Mouse (Mus musculus): ENCODE data around the gene Impdh1. TPM values are rescaled to one million over a fixed set of nuclear protein-coding genes. Genes with fewer than 3 reads are reported as not detected.
A peak's percentile ranks its signal among the peaks of the same experiment; 100 is the strongest.

Impdh1 gene
- polyA plus RNA-seq, 1 experiment from 2014 or later = 51.7 TPM

DNA sequence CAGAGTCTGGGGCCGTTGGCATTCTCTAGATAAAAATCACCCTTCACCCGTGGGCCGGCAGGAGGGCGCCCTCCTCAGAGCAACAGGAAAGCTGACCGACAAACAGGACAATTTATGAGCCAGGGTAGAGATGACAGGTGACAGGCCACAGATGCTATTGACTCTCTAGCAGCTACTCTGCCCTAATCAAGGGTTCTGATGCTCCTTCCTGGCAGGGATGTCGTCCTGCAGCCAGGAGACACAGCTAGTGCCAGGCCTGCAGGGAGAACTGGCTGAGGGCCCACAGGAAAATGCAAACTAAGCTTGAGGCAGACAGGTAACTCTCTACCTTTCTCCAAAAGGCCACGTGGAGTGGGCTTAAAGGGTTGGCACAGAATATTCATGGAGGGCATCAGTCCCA, 5.0 kb downstream of the Impdh1 start:
- WGBS = 18% methylated on average over 7 of the region's 7 CpGs
- H3K4me1 ChIP-seq = peaks cover 41% of the 10 kb centered on the region
- peaks cover 18% of the 10 kb centered on the region for H3K36me3 ChIP-seq

GRCm38 (mm10) chr6:29210231-29210936, 5.8 kb downstream of the Impdh1 start:
- H3K9ac ChIP-seq = peak overlapping the region; percentile 36; the same call in 1 of the 2 replicates
- peaks cover 35% of the 10 kb centered on the region for H3K4me1 ChIP-seq
- H3K27me3 ChIP-seq = peaks cover 21% of the 10 kb centered on the region
- H3K27ac ChIP-seq = no peak overlapping the region
- no peak for ATAC-seq (ENCODE audit: low FRiP score, low read depth)
- H3K9me3 ChIP-seq = no peaks in the 10 kb centered on the region
- 74% methylated on average over 9 of the region's 9 CpGs for WGBS
- no peak overlapping the region for H3K4me3 ChIP-seq
- H3K4me2 ChIP-seq (replicated peaks) = peak overlapping the region; percentile 91
- peaks cover 23% of the 10 kb centered on the region for H3K36me3 ChIP-seq

More for the DNA sequence above, 5.0 kb downstream of the Impdh1 start:
- peak overlapping the region; percentile 70 for H3K4me3 ChIP-seq
- H3K9ac ChIP-seq = peak overlapping the region; percentile 78
- peak overlapping the region; percentile 91 for H3K4me2 ChIP-seq (replicated peaks)
- no peak overlapping the region for H3K27ac ChIP-seq
- peaks cover 28% of the 10 kb centered on the region for H3K27me3 ChIP-seq
- no peaks in the 10 kb centered on the region for H3K9me3 ChIP-seq
- no peak for ATAC-seq (ENCODE audit: low FRiP score, low read depth)

DNA sequence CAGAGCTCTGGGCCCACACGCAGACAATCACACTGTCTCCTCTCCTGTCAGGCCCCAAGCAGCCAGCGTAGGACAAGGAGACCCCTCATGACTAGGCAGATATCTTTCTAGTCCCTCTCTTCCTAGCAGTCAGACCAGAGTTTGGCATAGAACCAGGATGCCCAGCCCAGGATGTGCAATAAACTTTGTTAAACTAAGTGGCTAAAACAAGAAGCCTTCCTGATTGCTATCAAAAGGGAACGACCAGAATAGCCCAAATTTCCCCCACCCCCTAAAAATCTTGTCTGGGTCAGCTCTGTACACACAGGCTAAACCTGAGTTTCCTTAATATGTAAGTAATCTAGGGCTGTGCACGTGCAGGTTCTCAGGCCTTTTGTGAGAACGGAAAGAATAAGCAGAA, 8.0 kb downstream of the Impdh1 start:
- Histone ChIP-seq H3K9ac (no peak overlapping the region), H3K4me2 (replicated peaks) (no peak overlapping the region), H3K36me3 (peaks cover 43% of the 10 kb centered on the region), H3K4me3 (no peak overlapping the region), H3K27ac (no peak overlapping the region), H3K9me3 (no peaks in the 10 kb centered on the region), H3K4me1 (peaks cover 23% of the 10 kb centered on the region), H3K27me3 (no peaks in the 10 kb centered on the region)
- 88% methylated on average over 5 of the region's 5 CpGs for WGBS
- no peak for ATAC-seq (ENCODE audit: low FRiP score, low read depth)

DNA sequence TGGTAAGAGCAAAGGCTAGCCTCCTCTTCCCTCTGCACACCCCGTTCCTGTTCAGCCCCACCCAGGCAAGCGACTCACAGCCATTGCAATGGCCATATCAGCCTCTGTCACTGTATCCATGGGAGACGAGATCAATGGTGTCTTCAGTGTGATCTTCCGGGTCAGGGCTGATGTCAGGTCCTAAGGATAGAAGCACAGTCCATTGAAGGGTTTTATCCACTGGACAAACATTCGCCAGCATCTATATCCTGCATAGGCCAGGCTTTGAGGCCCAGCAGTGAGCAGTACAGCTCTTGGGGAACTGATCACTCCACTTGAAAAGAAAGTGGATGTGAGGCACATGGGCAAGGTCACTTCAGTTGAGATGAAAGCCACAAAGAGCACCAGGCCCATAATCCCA, 9.1 kb downstream of the Impdh1 start:
- no peak for ATAC-seq (ENCODE audit: low FRiP score, low read depth)
- H3K9me3 ChIP-seq = no peaks in the 10 kb centered on the region
- no peak overlapping the region for H3K4me2 ChIP-seq (replicated peaks)
- 87% methylated on average over 5 of the region's 5 CpGs for WGBS
- H3K36me3 ChIP-seq = peaks cover 54% of the 10 kb centered on the region
- no peaks in the 10 kb centered on the region for H3K27me3 ChIP-seq
- H3K9ac ChIP-seq = no peak overlapping the region
- H3K4me1 ChIP-seq = peaks cover 19% of the 10 kb centered on the region
- no peak overlapping the region for H3K27ac ChIP-seq
- H3K4me3 ChIP-seq = no peak overlapping the region

GRCm38 (mm10) chr6:29206006-29206405, 10.2 kb downstream of the Impdh1 start:
- H3K36me3 ChIP-seq = peaks cover 64% of the 10 kb centered on the region

DNA sequence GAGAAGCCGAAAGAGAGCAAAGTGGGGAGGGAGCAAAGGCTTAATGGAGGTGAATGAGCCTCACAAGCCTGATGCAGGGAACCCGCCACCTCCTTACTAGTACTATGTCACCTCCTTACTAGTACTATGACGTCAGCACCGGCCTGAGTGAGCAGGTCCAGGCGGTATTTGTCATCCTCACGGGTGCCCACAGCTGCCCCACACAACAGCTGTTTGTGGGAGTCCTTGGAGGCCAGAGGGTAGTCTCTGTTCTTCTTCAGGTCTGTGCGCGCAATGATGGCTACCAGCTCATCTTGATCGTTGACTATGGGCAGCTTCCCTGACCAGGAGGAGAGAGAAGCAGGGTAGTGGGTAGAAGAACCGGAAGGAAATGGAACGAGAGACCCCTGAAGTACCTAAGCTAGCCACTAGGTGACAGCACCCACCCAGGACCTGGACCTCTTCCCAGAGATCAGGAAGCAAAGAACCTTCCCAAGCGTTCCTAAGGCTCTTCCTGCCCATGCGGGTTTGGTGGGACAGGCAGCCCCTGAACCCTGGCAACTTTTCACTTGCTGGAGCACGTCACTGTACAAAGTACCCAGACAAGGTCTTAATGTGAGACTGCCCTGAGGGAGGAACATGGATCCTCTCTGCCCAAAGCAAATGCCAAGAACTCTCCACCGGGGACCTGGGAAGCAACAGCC, 11.1 kb downstream of the Impdh1 start:
- Histone ChIP-seq H3K4me3 (no peak overlapping the region), H3K27ac (no peak overlapping the region), H3K27me3 (no peaks in the 10 kb centered on the region), H3K9me3 (no peaks in the 10 kb centered on the region), H3K4me1 (0 out of 2 replicates have a peak, but pooled peaks cover 5% of the 10 kb centered on the region), H3K4me2 (replicated peaks) (no peak overlapping the region), H3K9ac (no peak overlapping the region), H3K36me3 (peaks cover 70% of the 10 kb centered on the region)
- 57% methylated on average over 15 of the region's 15 CpGs for WGBS
- ATAC-seq (ENCODE audit: low FRiP score, low read depth) = no peak

More at GRCm38 (mm10) chr6:29206006-29206405, 10.2 kb downstream of the Impdh1 start:
- Histone ChIP-seq H3K9ac (no peak overlapping the region), H3K4me2 (replicated peaks) (no peak overlapping the region), H3K9me3 (no peaks in the 10 kb centered on the region), H3K4me1 (peaks cover 12% of the 10 kb centered on the region), H3K27ac (no peak overlapping the region), H3K27me3 (no peaks in the 10 kb centered on the region), H3K4me3 (no peak overlapping the region)
- ATAC-seq (ENCODE audit: low FRiP score, low read depth) = no peak
- 92% methylated on average over 10 of the region's 10 CpGs for WGBS

GRCm38 (mm10) chr6:29203861-29204585, 12.1 kb downstream of the Impdh1 start:
- no peak overlapping the region for H3K27ac ChIP-seq
- peaks cover 69% of the 10 kb centered on the region for H3K36me3 ChIP-seq
- H3K9ac ChIP-seq = no peak overlapping the region
- 0 out of 2 replicates have a peak, but pooled peaks cover 2% of the 10 kb centered on the region for H3K4me1 ChIP-seq
- H3K4me2 ChIP-seq (replicated peaks) = no peak overlapping the region
- 82% methylated on average over 6 of the region's 6 CpGs for WGBS
- H3K9me3 ChIP-seq = no peaks in the 10 kb centered on the region
- ATAC-seq (ENCODE audit: low FRiP score, low read depth) = no peak
- no peaks in the 10 kb centered on the region; the same call in 1 of the 2 replicates for H3K27me3 ChIP-seq
- H3K4me3 ChIP-seq = no peak overlapping the region

GRCm38 (mm10) chr6:29203096-29203495, 13.1 kb downstream of the Impdh1 start:
- no peaks in the 10 kb centered on the region; the same call in 1 of the 2 replicates for H3K27me3 ChIP-seq
- H3K9ac ChIP-seq = no peak overlapping the region
- H3K27ac ChIP-seq = no peak overlapping the region
- H3K4me3 ChIP-seq = no peak overlapping the region
- peaks cover 64% of the 10 kb centered on the region for H3K36me3 ChIP-seq
- no peaks in the 10 kb centered on the region for H3K9me3 ChIP-seq
- H3K4me2 ChIP-seq (replicated peaks) = no peak overlapping the region
- no peak for ATAC-seq (ENCODE audit: low FRiP score, low read depth)
- H3K4me1 ChIP-seq = peaks cover 9% of the 10 kb centered on the region; the same call in 1 of the 2 replicates
- 89% methylated on average over 13 of the region's 13 CpGs for WGBS

GRCm38 (mm10) chr6:29201988-29202387, 14.2 kb downstream of the Impdh1 start:
- Histone ChIP-seq H3K27ac (no peak overlapping the region), H3K36me3 (peaks cover 59% of the 10 kb centered on the region), H3K9me3 (no peaks in the 10 kb centered on the region), H3K9ac (no peak overlapping the region), H3K4me2 (replicated peaks) (no peak overlapping the region), H3K27me3 (peaks cover 5% of the 10 kb centered on the region), H3K4me3 (no peak overlapping the region), H3K4me1 (peaks cover 9% of the 10 kb centered on the region; the same call in 1 of the 2 replicates)
- 84% methylated on average over 8 of the region's 8 CpGs for WGBS
- ATAC-seq (ENCODE audit: low FRiP score, low read depth) = no peak

GRCm38 (mm10) chr6:29201341-29201740, 14.8 kb downstream of the Impdh1 start:
- Histone ChIP-seq H3K27ac (no peak overlapping the region), H3K36me3 (peaks cover 54% of the 10 kb centered on the region), H3K9ac (no peak overlapping the region), H3K4me2 (replicated peaks) (no peak overlapping the region), H3K9me3 (no peaks in the 10 kb centered on the region), H3K27me3 (peaks cover 7% of the 10 kb centered on the region), H3K4me3 (no peak overlapping the region), H3K4me1 (peaks cover 9% of the 10 kb centered on the region; the same call in 1 of the 2 replicates)
- 82% methylated on average over 5 of the region's 5 CpGs for WGBS
- ATAC-seq (ENCODE audit: low FRiP score, low read depth) = no peak

- H3K4me2 ChIP-seq (replicated peaks) = no peak overlapping the region
- H3K36me3 ChIP-seq = peaks cover 47% of the 10 kb centered on the region
- no peak overlapping the region for H3K27ac ChIP-seq
- ATAC-seq (ENCODE audit: low FRiP score, low read depth) = no peak
- peaks cover 7% of the 10 kb centered on the region for H3K27me3 ChIP-seq
- no peaks in the 10 kb centered on the region for H3K9me3 ChIP-seq
- no peak overlapping the region for H3K4me3 ChIP-seq
- H3K9ac ChIP-seq = no peak overlapping the region
- H3K4me1 ChIP-seq = peaks cover 9% of the 10 kb centered on the region; the same call in 1 of the 2 replicates
- WGBS = 66% methylated on average over 3 of the region's 3 CpGs
Measured at GRCm38 (mm10) chr6:29200496-29200895, 15.7 kb downstream of the Impdh1 start.

Measured in limb, embryonic 13.5 days (tissue).